Mouse (Mus musculus) lung, postnatal 0 days (tissue): ENCODE measurements around the gene Riok1.

Experiments used
- CTCF ChIP-seq: IDR thresholded peaks from 2 replicates; pipeline ENCODE4 v1.5.1; 2016; ENCODE audit warnings: antibody characterized with exemption, mild to moderate bottlenecking
- EP300 ChIP-seq: IDR thresholded peaks from 2 replicates; pipeline ENCODE4 v1.6.1; 2016; ENCODE audit warnings: antibody characterized with exemption, mild to moderate bottlenecking, control low read depth

- TF ChIP-seq CTCF (no peak), EP300 (no peak)
Observed at GRCm38 (mm10) chr13:38018791-38019190, 18.0 kb upstream of the Riok1 start.
